Mouse (Mus musculus) adrenal gland, adult 10 weeks (tissue): ENCODE results near the gene 2810004N23Rik. TPM values are rescaled to one million over a fixed set of nuclear protein-coding genes. Genes with fewer than 3 reads are reported as not detected.

Source experiments
- polyA plus RNA-seq: library from polyadenylated mRNA; stranded (reverse); fragments of 350-450 nt; fragmentation: Illumina TruSeq; extraction: RNeasy Lipid Tissue Mini Kit (QIAGEN cat#74804); gene quantifications from one replicate; pipeline ENCODE4 v1.2.3, GENCODE M21; 2014; ENCODE audit warnings: low read depth, low replicate concordance

Gene 2810004N23Rik
- polyA plus RNA-seq = 45.0 TPM

GRCm38 (mm10) chr8:124862321-124863162, at the start of gene 2810004N23Rik, which contains the start of gene Gnpat:
Gene 2810004N23Rik (minus strand): TSS chr8:124863120.
Gene Gnpat (plus strand): TSS chr8:124863033.

GRCm38 (mm10) chr8:124897386-124898250, 34.7 kb upstream of the 2810004N23Rik start, which contains the start of the genes Exoc8 and Sprtn:
Gene Exoc8 (minus strand): TSS chr8:124897705.
Gene Sprtn (plus strand): TSS chr8:124897886.

GRCm38 (mm10) chr8:124792708-124793107, 70.2 kb downstream of the 2810004N23Rik start, which contains the start of gene Trim67:
Gene Trim67 (plus strand): TSS chr8:124793092.

Other genes with a start within 250 kb of the 2810004N23Rik start
- gene 2310022B05Rik, start 199.8 kb downstream of the 2810004N23Rik start, polyA plus RNA-seq = 19.2 TPM
- gene Ttc13, start 141.1 kb downstream of the 2810004N23Rik start, polyA plus RNA-seq = 32.3 TPM
- gene Arv1, start 141.0 kb downstream of the 2810004N23Rik start, polyA plus RNA-seq = 2.7 TPM
- 0.47 TPM for gene Fam89a, start 111.3 kb downstream of the 2810004N23Rik start, polyA plus RNA-seq
- gene Trim67, start 70.0 kb downstream of the 2810004N23Rik start, polyA plus RNA-seq = 0.17 TPM
- 87.4 TPM for gene Gnpat, start 87 bp downstream of the 2810004N23Rik start, polyA plus RNA-seq
- 15.7 TPM for gene Exoc8, start 34.6 kb upstream of the 2810004N23Rik start, polyA plus RNA-seq
- gene Sprtn, start 34.8 kb upstream of the 2810004N23Rik start, polyA plus RNA-seq = 19.3 TPM
- gene Egln1, start 86.2 kb upstream of the 2810004N23Rik start, polyA plus RNA-seq = 47.9 TPM
- gene Tsnax, start 149.9 kb upstream of the 2810004N23Rik start, polyA plus RNA-seq = 71.2 TPM
- not detected for gene Disc1, start 191.1 kb upstream of the 2810004N23Rik start, polyA plus RNA-seq